Mouse (Mus musculus) left cerebral cortex, postnatal 25 days (tissue): ENCODE results near the gene Gap43. TPM values are rescaled to one million over a fixed set of nuclear protein-coding genes. Genes with fewer than 3 reads are reported as not detected.

Source experiments
- DNase-seq, 2 experiments: peaks; one replicate each; pipeline ENCODE4 v3.0.0; 2022; ENCODE audit warnings: low spot score in 2 of 2, mixed read lengths in 1 of 2
- intact Hi-C: fragments of 180-260 bp; cut with DNase I; formaldehyde crosslinking; loops from one replicate; pipeline ENCODE4 v1.15.1; 2025
- microRNA-seq, 2 experiments: library from miRNA; unstranded; fragments of <30 nt; microRNA quantifications; one replicate each; pipeline ENCODE4 v1.2.0; 2022
- total RNA-seq, 2 experiments: library from RNA; stranded (reverse); gene quantifications; 2 replicates each; pipeline ENCODE4 v1.2.3; 2021

Gene Gap43
- total RNA-seq, 2 experiments from 2014 or later: 344 to 355 TPM

GRCm38 (mm10) chr16:42231306-42231705 is 109.1 kb downstream of the Gap43 start:
- DNase-seq: no peak
- intact Hi-C loops: no loop called here

Small RNA genes within 50 kb of the gene (microRNA-seq; reads per million reads assigned to microRNA genes)
- gene Mir6540: 168 to 213 reads per million in 2 experiments
